Mouse (Mus musculus) cerebellum, adult 2 months (tissue): ENCODE results near the gene Spg21. TPM values are rescaled to one million over a fixed set of nuclear protein-coding genes. Genes with fewer than 3 reads are reported as not detected.

Source experiments
- DNase-seq, 2 experiments: peaks; one replicate each; pipeline ENCODE4 v3.0.0; 2021
- H3K27ac ChIP-seq: fragments of 200-500 bp; 2 replicates; pipeline ENCODE4 v1.5.1; 2012; ENCODE audit warnings: low read length, control low read depth, inconsistent platforms; ENCODE audit not compliant: insufficient read depth
- H3K27me3 ChIP-seq: fragments of 200-500 bp; 2 replicates; pipeline ENCODE4 v1.6.1; 2012; ENCODE audit warnings: inconsistent platforms, mild to moderate bottlenecking, low read length, moderate library complexity; ENCODE audit not compliant: control insufficient read depth, insufficient read depth
- H3K4me1 ChIP-seq: fragments of 200-500 bp; 2 replicates; pipeline ENCODE4 v1.6.1; 2011; ENCODE audit warnings: low read length; ENCODE audit not compliant: control insufficient read depth, insufficient read depth
- H3K4me3 ChIP-seq: fragments of 200-500 bp; replicated peaks from 2 replicates; pipeline ENCODE3; 2011; ENCODE audit warnings: mild to moderate bottlenecking, low read depth, low read length, control low read depth; ENCODE audit not compliant: insufficient read depth
- CTCF ChIP-seq: fragments of 200-500 bp; IDR thresholded peaks from 2 replicates; pipeline ENCODE4 v1.5.1; 2011; ENCODE audit warnings: low read depth, mild to moderate bottlenecking, control low read depth, low read length, moderate library complexity, borderline replicate concordance; ENCODE audit not compliant: insufficient read depth
- POLR2A ChIP-seq: fragments of 200-500 bp; IDR thresholded peaks from 2 replicates; pipeline ENCODE4 v1.6.1; 2011; ENCODE audit warnings: low read length, control low read depth, borderline replicate concordance; ENCODE audit not compliant: insufficient read depth
- WGBS: fragments of 180-500 bp; shearing (Covaris S2); methylation state at CpG from one replicate; pipeline ENCODE4 v1.1.7; 2018; 5-methylcytosine and 5-hydroxymethylcytosine counted together
- polyA plus RNA-seq: library from polyadenylated mRNA; depleted of rRNA; stranded (reverse); fragments of >200 nt; gene quantifications from 2 replicates; pipeline ENCODE4 v1.2.3, GENCODE M21; 2012; rRNA removed

Gene Spg21
- polyA plus RNA-seq = 25.0 and 25.2 TPM in 2 replicates

DNA sequence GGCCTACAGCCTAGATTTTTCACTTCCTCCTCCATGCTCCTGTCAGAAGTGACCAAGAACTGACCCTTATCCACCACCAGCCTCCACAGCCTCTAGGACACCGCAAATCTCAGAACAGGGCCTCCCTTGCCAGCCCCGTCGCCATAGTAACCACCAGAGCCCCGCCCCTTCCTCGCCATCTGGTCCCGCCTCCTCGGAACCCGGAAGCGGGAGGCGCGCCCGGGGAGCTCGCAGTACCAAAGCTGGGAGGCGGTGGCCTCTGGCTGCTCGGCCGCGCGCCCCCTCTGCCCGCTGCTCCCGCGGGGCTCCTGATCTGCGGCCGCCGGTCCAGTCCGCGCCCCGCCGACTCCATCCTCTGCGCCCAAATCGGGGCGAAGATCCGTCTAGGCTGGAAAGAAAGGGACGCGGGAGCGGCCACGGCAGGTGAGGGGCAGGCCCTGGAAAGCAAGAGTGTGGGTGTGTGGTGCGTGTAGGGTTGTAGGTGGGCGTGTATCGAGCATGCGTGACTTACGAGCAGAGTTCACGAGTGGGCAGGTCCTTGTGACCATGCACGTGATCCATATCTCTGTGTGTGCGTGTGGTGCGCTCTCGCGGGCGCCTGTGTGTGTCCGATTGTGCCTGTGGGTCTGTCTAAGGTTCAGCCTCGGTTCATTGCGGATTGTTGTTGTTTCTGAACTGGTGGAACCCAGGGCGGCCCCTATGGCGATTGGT is at the start of gene Spg21:
Gene Spg21 (plus strand): TSS at position 216 of the 711 bp plus-strand sequence.
- peak; percentile 54; the same call in 1 of the 2 replicates for TF ChIP-seq POLR2A
- no peak for TF ChIP-seq CTCF
- DNase-seq = peak; percentile 93 to 98
- H3K4me1 ChIP-seq = peaks cover 3% of the 10 kb centered on the region; the same call in 1 of the 2 replicates
- H3K4me3 ChIP-seq = peak within 1 kb of the TSS; percentile 87
- WGBS = 0% methylated on average over 53 of the region's 53 CpGs
- H3K27me3 ChIP-seq = no peaks in the 10 kb centered on the region
- H3K27ac ChIP-seq = peak within 1 kb of the TSS; percentile 32

DNA sequence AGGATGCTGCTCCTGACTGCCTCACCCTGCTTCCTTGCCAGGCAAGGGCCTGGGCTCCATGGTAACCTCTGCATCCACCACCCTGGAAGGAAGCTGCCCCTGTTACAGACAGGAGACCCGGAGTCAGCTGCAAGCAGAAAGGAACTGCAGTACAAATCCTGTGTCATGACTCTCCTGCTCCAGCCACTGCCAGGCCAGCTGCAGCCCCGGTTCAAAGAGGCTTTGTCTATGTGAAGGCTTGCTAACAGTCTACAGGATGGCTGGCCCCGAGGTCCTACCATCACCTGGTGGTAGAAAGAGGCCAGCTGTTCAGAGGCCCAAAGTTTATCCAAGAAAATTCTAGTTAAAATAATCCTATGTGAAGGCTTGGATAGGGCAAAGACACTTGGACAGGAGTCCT is 49.4 kb upstream of the Spg21 start:
- DNase-seq = no peak
- Histone ChIP-seq H3K4me3 (no peak overlapping the region), H3K27ac (no peak overlapping the region; the same call in 1 of the 2 replicates), H3K27me3 (no peaks in the 10 kb centered on the region), H3K4me1 (no peaks in the 10 kb centered on the region)
- TF ChIP-seq CTCF = no peak
- no peak for TF ChIP-seq POLR2A
- 61% methylated on average over 3 of the region's 3 CpGs for WGBS

GRCm38 (mm10) chr9:65417738-65418137 is 43.0 kb upstream of the Spg21 start:
- H3K4me1 ChIP-seq = no peaks in the 10 kb centered on the region
- WGBS = 47% methylated on average over 3 of the region's 3 CpGs
- no peak overlapping the region for H3K27ac ChIP-seq
- TF ChIP-seq POLR2A (no peak), CTCF (peak; percentile 8; the same call in 1 of the 2 replicates)
- H3K27me3 ChIP-seq = no peaks in the 10 kb centered on the region
- H3K4me3 ChIP-seq = no peak overlapping the region
- DNase-seq = no peak

DNA sequence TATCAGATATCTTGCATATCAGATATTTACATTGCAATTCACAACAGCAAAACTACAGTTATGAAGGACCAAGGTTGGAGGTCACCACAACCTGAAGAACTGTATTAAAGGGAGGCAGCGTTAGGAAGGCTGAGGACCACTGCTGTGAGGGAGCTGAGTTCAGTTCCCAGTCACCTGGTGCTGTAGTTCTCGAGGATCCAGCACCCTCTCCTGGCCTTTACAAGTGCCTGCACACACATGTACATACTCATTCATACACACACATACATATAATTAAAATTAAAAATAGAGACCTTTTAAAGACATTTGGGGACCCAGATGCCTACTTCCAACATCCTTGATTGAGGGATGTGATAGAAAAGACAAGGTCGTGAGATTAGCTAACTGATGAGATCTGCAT is 41.1 kb upstream of the Spg21 start:
- WGBS = 68% methylated on average over 3 of the region's 3 CpGs
- TF ChIP-seq POLR2A (no peak), CTCF (no peak)

GRCm38 (mm10) chr9:65422760-65423501 is 37.8 kb upstream of the Spg21 start, which contains the start of gene Slc51b:
Gene Slc51b, minus strand, starts transcription at chr9:65422955.
- no peaks in the 10 kb centered on the region for H3K4me1 ChIP-seq
- 72% methylated on average over 11 of the region's 11 CpGs for WGBS
- DNase-seq = no peak
- no peak within 1 kb of the TSS for H3K4me3 ChIP-seq
- H3K27ac ChIP-seq = no peak within 1 kb of the TSS
- H3K27me3 ChIP-seq = no peaks in the 10 kb centered on the region
- TF ChIP-seq CTCF (no peak), POLR2A (no peak)

More for the DNA sequence above, 41.1 kb upstream of the Spg21 start:
- Histone ChIP-seq H3K4me3 (no peak overlapping the region), H3K27ac (no peak overlapping the region), H3K27me3 (no peaks in the 10 kb centered on the region), H3K4me1 (no peaks in the 10 kb centered on the region)
- DNase-seq = no peak

GRCm38 (mm10) chr9:65424393-65424792 is 36.4 kb upstream of the Spg21 start:
- Histone ChIP-seq H3K4me1 (no peaks in the 10 kb centered on the region), H3K27me3 (no peaks in the 10 kb centered on the region), H3K4me3 (no peak overlapping the region), H3K27ac (no peak overlapping the region)
- TF ChIP-seq CTCF = no peak
- no peak for TF ChIP-seq POLR2A
- no peak for DNase-seq
- WGBS = 56% methylated on average over 3 of the region's 3 CpGs

- no peak for DNase-seq
- no peak overlapping the region for H3K4me3 ChIP-seq
- no peaks in the 10 kb centered on the region for H3K27me3 ChIP-seq
- no peak overlapping the region for H3K27ac ChIP-seq
- TF ChIP-seq CTCF (no peak), POLR2A (no peak)
- H3K4me1 ChIP-seq = no peaks in the 10 kb centered on the region
- 59% methylated on average over 2 of the region's 2 CpGs for WGBS
Observed at GRCm38 (mm10) chr9:65427511-65427910, 33.2 kb upstream of the Spg21 start.

DNA sequence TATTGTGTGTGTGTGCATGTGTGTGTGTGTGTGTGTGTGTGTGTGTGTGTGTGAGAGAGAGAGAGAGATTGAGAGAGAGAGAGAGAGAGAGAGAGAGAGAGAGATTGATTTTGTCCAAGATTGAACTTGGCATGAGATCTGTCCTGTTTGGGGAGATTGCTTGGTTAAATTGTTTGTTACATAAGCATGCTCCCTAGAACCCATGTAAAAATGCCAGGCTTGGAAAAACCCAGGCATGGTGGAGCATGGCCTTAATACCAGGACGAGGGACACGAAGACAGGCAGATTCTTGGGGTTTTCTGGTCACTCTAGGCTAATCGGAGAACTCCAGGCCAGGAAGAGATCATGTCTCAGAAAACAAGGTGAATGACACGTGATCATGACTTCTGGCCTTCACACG is 32.7 kb upstream of the Spg21 start:
- no peak overlapping the region for H3K4me3 ChIP-seq
- H3K27ac ChIP-seq = no peak overlapping the region
- TF ChIP-seq CTCF (no peak), POLR2A (no peak)
- no peak for DNase-seq
- 83% methylated on average over 5 of the region's 5 CpGs for WGBS
- H3K4me1 ChIP-seq = no peaks in the 10 kb centered on the region
- no peaks in the 10 kb centered on the region for H3K27me3 ChIP-seq
